Mouse (Mus musculus): ENCODE measurements around the gene Nek1.

Nek1 gene

GRCm38 (mm10) chr8:60992910-60993638 is at the start of gene Nek1:
Gene Nek1, plus strand, starts transcription at chr8:60993195.
- DNase-seq (ENCODE audit: low spot score in 2 of 2): peak; percentile 96 to 97

- DNase-seq (ENCODE audit: low spot score in 2 of 2): no peak
Observed at GRCm38 (mm10) chr8:60947503-60947902, 45.5 kb upstream of the Nek1 start.

- DNase-seq (ENCODE audit: low spot score in 2 of 2): no peak
Observed at GRCm38 (mm10) chr8:60949859-60950258, 43.1 kb upstream of the Nek1 start.

- no peak for DNase-seq (ENCODE audit: low spot score in 2 of 2)
Observed at GRCm38 (mm10) chr8:60951271-60951670, 41.7 kb upstream of the Nek1 start.

- DNase-seq (ENCODE audit: low spot score in 2 of 2): no peak
Observed at GRCm38 (mm10) chr8:60951757-60952156, 41.2 kb upstream of the Nek1 start.

- no peak for DNase-seq (ENCODE audit: low spot score in 2 of 2)
Observed at GRCm38 (mm10) chr8:60952803-60953202, 40.2 kb upstream of the Nek1 start.

GRCm38 (mm10) chr8:60954281-60955014 is 38.5 kb upstream of the Nek1 start:
- DNase-seq (ENCODE audit: low spot score in 2 of 2): peak; percentile 68 to 88

- DNase-seq (ENCODE audit: low spot score in 2 of 2): no peak
Observed at GRCm38 (mm10) chr8:60956847-60957246, 36.1 kb upstream of the Nek1 start.

- DNase-seq (ENCODE audit: low spot score in 2 of 2): no peak
Observed at GRCm38 (mm10) chr8:60962763-60963162, 30.2 kb upstream of the Nek1 start.

GRCm38 (mm10) chr8:60963931-60964330 is 29.1 kb upstream of the Nek1 start:
- no peak for DNase-seq (ENCODE audit: low spot score in 2 of 2)

GRCm38 (mm10) chr8:60964518-60964917 is 28.5 kb upstream of the Nek1 start:
- no peak for DNase-seq (ENCODE audit: low spot score in 2 of 2)

- DNase-seq (ENCODE audit: low spot score in 2 of 2): no peak
Observed at GRCm38 (mm10) chr8:60965306-60965705, 27.7 kb upstream of the Nek1 start.

- DNase-seq (ENCODE audit: low spot score in 2 of 2): no peak
Observed at GRCm38 (mm10) chr8:60965741-60966140, 27.3 kb upstream of the Nek1 start.

- no peak for DNase-seq (ENCODE audit: low spot score in 2 of 2)
Observed at GRCm38 (mm10) chr8:60969091-60969490, 23.9 kb upstream of the Nek1 start.

GRCm38 (mm10) chr8:60971808-60972207 is 21.2 kb upstream of the Nek1 start:
- no peak for DNase-seq (ENCODE audit: low spot score in 2 of 2)

GRCm38 (mm10) chr8:60973448-60973847 is 19.5 kb upstream of the Nek1 start:
- no peak for DNase-seq (ENCODE audit: low spot score in 2 of 2)

- DNase-seq (ENCODE audit: low spot score in 2 of 2): no peak
Observed at GRCm38 (mm10) chr8:60974837-60975236, 18.2 kb upstream of the Nek1 start.

GRCm38 (mm10) chr8:60976818-60977217 is 16.2 kb upstream of the Nek1 start:
- no peak for DNase-seq (ENCODE audit: low spot score in 2 of 2)

GRCm38 (mm10) chr8:60978496-60978895 is 14.5 kb upstream of the Nek1 start:
- DNase-seq (ENCODE audit: low spot score in 2 of 2): no peak

- DNase-seq (ENCODE audit: low spot score in 2 of 2): no peak
Observed at GRCm38 (mm10) chr8:60981388-60981787, 11.6 kb upstream of the Nek1 start.

GRCm38 (mm10) chr8:60982701-60983687 is 10.0 kb upstream of the Nek1 start, which contains the start of gene Clcn3:
Gene Clcn3, minus strand, starts transcription at chr8:60983300.
- DNase-seq (ENCODE audit: low spot score in 2 of 2): peak; percentile 94 to 98

GRCm38 (mm10) chr8:60983688-60984079 is 9.3 kb upstream of the Nek1 start:
- peak; percentile 28 to 69 for DNase-seq (ENCODE audit: low spot score in 2 of 2)

All from frontal cortex, postnatal 36 days (tissue).